In genomic region chrX:36644657-36645551, GRCm38 (mm10) we compare ENCODE assay signal across 8 mouse cellular contexts. TPM values are rescaled to one million over a fixed set of nuclear protein-coding genes. Genes with fewer than 3 reads are reported as not detected.
DNase-seq lines count a peak whose midpoint lies in the region; ATAC-seq lines count a peak whose summit lies in the region.

Akap17b (minus strand) TSS chrX:36645395.

- no peaks in the 10 kb centered on the region for H3K27me3 ChIP-seq in forebrain, embryonic 13.5 days
- H3K27me3 ChIP-seq in liver, embryonic 15.5 days, result no peaks in the 10 kb centered on the region
- no peaks in the 10 kb centered on the region for H3K27me3 ChIP-seq in neural tube, embryonic 11.5 days (ENCODE audit: control insufficient read depth, insufficient read depth, low read length)
- H3K27me3 ChIP-seq in stomach, embryonic 16.5 days (ENCODE audit: control insufficient read depth, insufficient read depth, low read length), result no peaks in the 10 kb centered on the region

- no peaks in the 10 kb centered on the region for H3K36me3 ChIP-seq in forebrain, embryonic 13.5 days (ENCODE audit: poor library complexity, severe bottlenecking)
- H3K36me3 ChIP-seq in liver, embryonic 15.5 days (replicated peaks), result no peaks in the 10 kb centered on the region
- H3K36me3 ChIP-seq in neural tube, embryonic 11.5 days (ENCODE audit: control insufficient read depth, insufficient read depth, low read length), result no peaks in the 10 kb centered on the region
- no peaks in the 10 kb centered on the region for H3K36me3 ChIP-seq in stomach, embryonic 16.5 days (ENCODE audit: control insufficient read depth, insufficient read depth, low read length)

- peak within 1 kb of the TSS; percentile 52 for H3K4me2 ChIP-seq in forebrain, embryonic 13.5 days
- H3K4me2 ChIP-seq in liver, embryonic 15.5 days, result peak within 1 kb of the TSS; percentile 76
- H3K4me2 ChIP-seq in neural tube, embryonic 11.5 days (ENCODE audit: low read depth), result peak within 1 kb of the TSS; percentile 35
- peak within 1 kb of the TSS; percentile 55 for H3K4me2 ChIP-seq in stomach, embryonic 16.5 days (ENCODE audit: low read depth, low read length)

- H3K9me3 ChIP-seq in forebrain, embryonic 13.5 days (replicated peaks), result no peaks in the 10 kb centered on the region
- H3K9me3 ChIP-seq in liver, embryonic 15.5 days (replicated peaks), result no peaks in the 10 kb centered on the region
- H3K9me3 ChIP-seq in neural tube, embryonic 11.5 days (ENCODE audit: control insufficient read depth, low read length), result no peaks in the 10 kb centered on the region
- H3K9me3 ChIP-seq in stomach, embryonic 16.5 days (replicated peaks; ENCODE audit: control insufficient read depth, low read length), result no peaks in the 10 kb centered on the region

- WGBS in forebrain, embryonic 13.5 days, result 19% methylated on average over 47 of the region's 60 CpGs
- WGBS in liver, embryonic 15.5 days (ENCODE audit: insufficient replicate concordance), result 21% methylated on average over 53 of the region's 60 CpGs
- WGBS in neural tube, embryonic 11.5 days, result 21% methylated on average over 51 of the region's 60 CpGs
- WGBS in stomach, embryonic 16.5 days, result 17% methylated on average over 51 of the region's 60 CpGs

- ATAC-seq in cerebellum, adult (ENCODE audit: insufficient number of reproducible peaks, low FRiP score, low TSS enrichment), result peak; percentile 96
- peak; percentile 97 for ATAC-seq in forebrain, embryonic 13.5 days
- ATAC-seq in liver, embryonic 15.5 days (ENCODE audit: insufficient read depth), result peak; percentile 91
- ATAC-seq in neural tube, embryonic 11.5 days (ENCODE audit: insufficient read depth, low FRiP score, low TSS enrichment), result peak; percentile 91
- ATAC-seq in stomach, embryonic 16.5 days (ENCODE audit: insufficient read depth, low FRiP score), result peak; percentile 95

- intact Hi-C loops in heart, postnatal 10 days (cut with DNase I), result loop anchor here (10.0 kb wide), 2 partner anchors 110 to 160 kb away; no protein-coding TSS in a partner anchor

- peak; percentile 89 for DNase-seq in ES-CJ7 (ENCODE audit: low read depth, low spot score)
- DNase-seq in heart, postnatal 10 days, result peak; percentile 84 to 87
- peak; percentile 86 to 93 for DNase-seq in kidney, postnatal 4 days
- peak; percentile 86 for DNase-seq in neural tube, embryonic 11.5 days (ENCODE audit: low spot score)

- H3K27ac ChIP-seq in forebrain, embryonic 13.5 days, result peak within 1 kb of the TSS; percentile 61
- no peak within 1 kb of the TSS for H3K27ac ChIP-seq in liver, embryonic 15.5 days (replicated peaks)
- H3K27ac ChIP-seq in neural tube, embryonic 11.5 days (ENCODE audit: low read depth, low read length), result no peak within 1 kb of the TSS
- H3K27ac ChIP-seq in stomach, embryonic 16.5 days (ENCODE audit: low read length), result no peak within 1 kb of the TSS

- peaks cover 3% of the 10 kb centered on the region; the same call in 1 of the 2 replicates for H3K4me1 ChIP-seq in forebrain, embryonic 13.5 days
- 0 out of 2 replicates have a peak, but pooled peaks cover 5% of the 10 kb centered on the region for H3K4me1 ChIP-seq in liver, embryonic 15.5 days (replicated peaks)
- H3K4me1 ChIP-seq in neural tube, embryonic 11.5 days (ENCODE audit: control insufficient read depth, insufficient read depth, low read length), result no peaks in the 10 kb centered on the region
- H3K4me1 ChIP-seq in stomach, embryonic 16.5 days (ENCODE audit: control insufficient read depth, insufficient read depth, low read length), result no peaks in the 10 kb centered on the region

- H3K4me3 ChIP-seq in forebrain, embryonic 13.5 days, result peak within 1 kb of the TSS; percentile 61
- peak within 1 kb of the TSS; percentile 67 for H3K4me3 ChIP-seq in liver, embryonic 15.5 days (replicated peaks)
- H3K4me3 ChIP-seq in neural tube, embryonic 11.5 days (ENCODE audit: low read depth, low read length), result peak within 1 kb of the TSS; percentile 56
- peak within 1 kb of the TSS; percentile 63 for H3K4me3 ChIP-seq in stomach, embryonic 16.5 days (replicated peaks; ENCODE audit: low read length)

- peak within 1 kb of the TSS; percentile 63 for H3K9ac ChIP-seq in forebrain, embryonic 13.5 days
- peak within 1 kb of the TSS; percentile 39 for H3K9ac ChIP-seq in liver, embryonic 15.5 days
- peak within 1 kb of the TSS; percentile 55 for H3K9ac ChIP-seq in neural tube, embryonic 11.5 days (ENCODE audit: low read length)
- H3K9ac ChIP-seq in stomach, embryonic 16.5 days (ENCODE audit: low read length), result peak within 1 kb of the TSS; percentile 72

RNA-seq across cellular contexts. Expression of gene Akap17b, which starts in this region (rescaled TPM):
- polyA plus RNA-seq in forebrain, embryonic 13.5 days (2015; fragmentation: Nextera tagmentation; extraction: Ambion mirVana), result 3.1 and 4.3 TPM in 2 replicates
- total RNA-seq in heart, postnatal 10 days (2021), result 1 to 10 TPM; 1.8 to 2.5 TPM
- polyA plus RNA-seq in liver, embryonic 15.5 days (2015; fragmentation: Nextera tagmentation; extraction: Ambion mirVana), result 0.48 and 0.59 TPM in 2 replicates
- 4.0 and 4.3 TPM in 2 replicates for polyA plus RNA-seq in neural tube, embryonic 11.5 days (2014; fragmentation: Nextera tagmentation; extraction: Ambion mirVana)
- 1.6 and 1.8 TPM in 2 replicates for polyA plus RNA-seq in stomach, embryonic 16.5 days (2015; fragmentation: Nextera tagmentation; extraction: Ambion mirVana)

Comparison
In these comparisons a context has a peak if more than half of its experiments do, and no peak if none do; other contexts are left out.
1. Peak in ATAC-seq, H3K4me3 ChIP-seq, H3K9ac ChIP-seq and H3K4me2 ChIP-seq in liver, embryonic 15.5 days; RNA of the gene not detected or under 1 TPM.